Comparison of ENCODE assay signal across 7 mouse cellular contexts in genomic region chr3:65929821-65930633, GRCm38 (mm10). TPM values are rescaled to one million over a fixed set of nuclear protein-coding genes. Genes with fewer than 3 reads are reported as not detected.
A peak's percentile ranks its signal among the peaks of the same experiment; 100 is the strongest.
DNase-seq lines count a peak whose midpoint lies in the region; ATAC-seq and TF ChIP-seq lines count a peak whose summit lies in the region.

No protein-coding gene starts in this region.

- intact Hi-C loops in left cerebral cortex, adult 2 months (cut with DNase I) = loop anchor here (2.0 to 5.0 kb wide), 4 partner anchors 67 to 945 kb away; partner anchors contain the start of genes Lekr1 and Tiparp

- no peak overlapping the region; the same call in none of the 2 replicates for H3K27ac ChIP-seq in left cerebral cortex, adult 2 months

- peak; percentile 76 for TF ChIP-seq CTCF in left cerebral cortex, adult 2 months (IDR thresholded peaks at IDR 0.05)

- H3K4me3 ChIP-seq in left cerebral cortex, adult 2 months = peak overlapping the region; percentile 27

- ATAC-seq in megakaryocyte, adult 5-6 weeks (ENCODE audit: poor library complexity, severe bottlenecking) = peak; percentile 51

- DNase-seq in WW6 (ENCODE audit: low read depth, low spot score) = peak; percentile 58
- peak; percentile 79 for DNase-seq in cerebellum, adult 9-10 months
- peak; percentile 52 to 91 for DNase-seq in frontal cortex, adult 2 months (ENCODE audit: extremely low spot score in 1 of 2, low spot score in 1 of 2)
- DNase-seq in hindlimb bud, embryonic 11.5 days (ENCODE audit: extremely low spot score, low read depth, low spot score) = peak; percentile 85
- peak; percentile 59 to 68 for DNase-seq in left cerebral cortex, adult 2 months (ENCODE audit: extremely low spot score in 1 of 2, low spot score in 2 of 2)
- peak; percentile 47 for DNase-seq in right cerebral cortex, postnatal 25 days

RNA-seq across cellular contexts. Expression of gene Ccnl1, which starts 28.0 kb away (rescaled TPM):
- 75.7 and 79.8 TPM in 2 replicates for polyA plus RNA-seq in frontal cortex, adult 2 months (2012; rRNA removed)
- total RNA-seq in left cerebral cortex, adult 2 months (2021) = 10 to 100 TPM; 59.9 to 62.5 TPM
- 189 and 190 TPM in 2 replicates for total RNA-seq in megakaryocyte, adult 5-6 weeks (2015)
- total RNA-seq in megakaryocyte, adult 5-6 weeks (2017) = 249 and 290 TPM in 2 replicates
